Mouse (Mus musculus): ENCODE measurements around the gene Usp30. TPM values are rescaled to one million over a fixed set of nuclear protein-coding genes. Genes with fewer than 3 reads are reported as not detected.

The Usp30 gene
- polyA plus RNA-seq (2012; ENCODE audit: low replicate concordance), result 5.9 and 8.2 TPM in 2 replicates

DNA sequence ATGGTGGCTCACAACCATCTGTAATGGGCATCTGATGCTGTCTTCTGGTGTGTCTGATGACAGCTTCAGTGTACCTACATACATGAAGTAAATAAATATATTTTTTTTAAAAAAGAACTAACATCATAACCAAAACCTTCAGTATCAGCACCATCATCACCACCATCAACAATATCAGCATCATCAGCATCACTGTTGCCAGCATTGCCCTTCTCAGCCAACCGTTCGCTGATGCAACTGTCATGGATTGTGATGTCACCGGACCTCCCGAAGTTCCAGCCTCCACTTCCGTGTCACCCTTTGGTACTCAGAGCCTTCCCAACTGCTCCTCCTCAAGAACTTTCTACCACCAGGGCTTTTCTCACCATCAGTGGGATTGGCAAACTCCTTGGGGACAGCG is at the start of gene Usp30:
Usp30 (plus strand) TSS at position 301 of the 400 bp plus-strand sequence.

DNA sequence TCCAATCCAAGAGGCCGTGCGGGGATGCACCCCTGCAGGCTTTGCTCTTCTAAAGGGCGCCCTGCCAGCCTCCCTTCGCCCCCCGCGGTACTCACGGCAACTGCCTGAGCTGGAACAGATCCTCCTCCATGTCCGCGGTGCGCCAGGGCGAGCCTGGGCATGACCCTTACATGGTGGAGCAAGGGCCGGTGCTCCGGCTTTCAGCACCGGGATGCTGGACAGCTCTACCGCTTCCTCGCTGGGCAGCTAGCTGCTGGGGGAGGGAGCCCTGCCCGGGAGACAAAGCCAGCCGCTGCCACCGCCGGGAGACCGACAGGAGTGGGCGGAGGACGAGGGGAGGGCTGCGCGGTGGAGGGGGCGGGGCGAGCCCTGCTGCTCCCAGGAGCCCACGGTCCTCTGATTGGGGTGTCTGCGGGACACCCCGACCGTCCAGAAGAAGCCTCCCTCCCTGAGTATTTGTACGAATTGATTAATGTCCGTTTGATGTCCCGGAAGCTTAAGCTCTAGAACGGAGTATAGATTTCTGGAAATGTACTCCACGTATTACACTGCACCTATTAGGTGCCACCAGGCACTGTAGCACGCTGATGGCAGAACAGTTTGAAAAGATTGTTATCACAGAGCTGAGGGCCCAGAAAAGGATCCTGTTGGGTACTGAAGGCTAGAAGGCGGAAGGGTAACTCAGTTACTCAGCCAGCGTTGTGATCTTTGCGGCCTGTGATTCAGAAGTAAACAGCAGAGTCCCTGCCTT is 26.0 kb downstream of the Usp30 start, which contains the start of gene Svop:
Svop (minus strand) TSS at position 514 of the 751 bp plus-strand sequence.

DNA sequence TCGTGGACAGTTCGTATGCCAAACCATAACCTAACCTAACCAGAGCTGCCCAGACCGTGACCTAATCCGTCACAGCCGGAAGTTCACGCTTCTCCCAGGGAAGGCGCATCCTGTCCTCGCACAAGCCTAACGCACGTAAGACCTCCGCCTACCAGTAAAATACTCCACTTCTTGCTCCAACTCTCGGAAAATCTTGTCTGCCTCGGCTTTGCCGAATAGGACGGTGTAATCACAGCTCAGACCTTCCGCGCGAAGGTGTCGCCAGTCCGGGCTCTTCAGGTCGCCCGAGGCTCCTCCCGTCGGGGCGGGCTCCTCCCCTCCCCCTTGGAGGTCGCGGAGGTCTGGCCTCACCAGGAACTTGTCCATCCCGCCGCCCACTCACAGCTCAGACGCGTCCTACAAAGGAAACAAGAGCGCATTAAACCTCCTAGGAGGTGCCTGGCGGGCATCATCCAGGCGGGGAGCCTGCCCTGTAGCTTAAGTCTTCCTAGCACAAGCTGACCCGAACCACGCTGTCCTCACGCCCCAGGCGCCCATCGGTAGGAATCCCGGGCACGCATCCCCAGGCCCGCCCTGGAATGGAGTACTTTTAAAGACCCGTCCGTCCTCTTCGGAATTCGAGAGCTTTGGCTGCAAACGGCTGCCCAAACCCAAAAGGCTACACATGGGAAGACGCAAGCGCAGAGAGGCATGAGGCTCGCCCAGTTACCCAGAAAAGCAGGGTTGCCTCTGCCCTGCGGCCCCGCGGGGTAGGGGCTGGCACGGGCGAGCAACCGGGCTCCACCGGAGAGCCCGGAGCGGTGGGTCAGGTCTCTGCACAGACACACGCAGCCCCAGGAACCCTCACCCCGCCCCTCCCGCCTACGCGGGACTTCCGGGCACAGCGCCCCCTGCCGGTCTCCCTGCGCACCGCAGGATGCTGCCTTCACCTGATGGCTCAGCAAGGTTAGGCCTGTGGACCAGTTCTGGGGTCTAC is 62.4 kb downstream of the Usp30 start, which contains the start of gene Alkbh2:
Alkbh2 (minus strand) TSS at position 845 of the 976 bp plus-strand sequence.

DNA sequence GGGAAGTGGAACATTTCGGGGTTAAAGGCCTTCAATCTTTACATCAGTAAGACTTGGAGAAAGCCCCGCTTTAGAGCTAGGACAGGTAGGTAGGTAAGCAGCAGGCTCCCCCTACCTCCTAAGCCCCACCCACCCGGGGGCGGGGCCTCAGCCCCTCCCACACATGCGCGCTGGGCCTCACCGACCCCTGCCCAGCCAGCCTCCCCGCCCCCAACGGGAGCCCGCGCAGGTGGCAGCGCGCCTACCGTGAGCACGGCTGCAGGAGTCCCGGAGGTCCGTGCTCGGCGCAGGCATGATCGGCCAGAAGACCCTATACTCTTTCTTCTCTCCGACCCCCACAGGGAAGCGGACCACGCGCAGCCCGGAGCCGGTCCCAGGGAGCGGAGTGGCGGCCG is 64.9 kb downstream of the Usp30 start, which contains the start of gene Ung:
Ung (plus strand) TSS at position 176 of the 395 bp plus-strand sequence.

DNA sequence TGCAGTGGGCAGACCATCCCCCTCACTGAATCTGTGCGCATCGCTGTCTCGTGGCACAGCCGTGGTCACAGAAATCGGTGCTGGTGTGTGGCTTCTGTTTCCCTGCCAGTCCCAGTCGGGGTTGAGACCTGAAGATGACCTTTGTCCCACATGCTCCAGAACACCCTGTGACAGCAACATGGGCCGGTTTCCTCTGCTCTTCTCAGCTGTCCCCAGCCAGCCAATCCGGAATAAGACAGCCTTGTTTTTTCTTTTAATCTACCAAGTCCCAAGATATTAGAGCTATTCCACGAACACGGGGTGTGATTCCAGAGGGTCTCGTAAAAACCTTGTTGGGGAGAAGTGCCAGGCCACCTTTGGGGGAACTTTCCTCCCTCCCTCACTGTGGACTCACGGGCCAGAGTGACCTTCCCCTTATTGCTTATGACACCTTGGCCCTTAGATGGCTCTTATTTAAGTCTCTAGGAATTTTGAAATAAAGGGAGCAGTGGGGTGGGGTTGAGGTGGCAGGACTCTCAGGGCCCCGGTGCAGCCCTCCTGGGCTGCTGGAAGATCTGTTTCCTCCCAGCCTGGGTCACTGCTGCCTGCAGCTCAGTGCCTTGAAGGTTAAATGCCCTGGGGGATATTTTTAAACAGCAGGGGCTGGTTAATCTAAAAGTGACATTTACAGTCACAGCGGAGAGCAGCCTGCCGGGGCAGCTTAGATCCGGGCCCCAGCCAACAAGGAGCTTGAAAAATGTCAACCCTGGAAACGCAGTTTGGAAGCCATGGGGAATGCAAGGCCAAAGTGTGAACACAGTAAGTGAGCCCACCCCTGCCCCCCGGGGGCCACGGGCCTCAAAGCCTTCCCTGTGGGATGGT is 81.0 kb downstream of the Usp30 start, which contains the start of gene Acacb:
Acacb (plus strand) TSS at position 508 of the 861 bp plus-strand sequence.

Other genes starting within 250 kb of the Usp30 start
- 107 and 256 TPM in 2 replicates for gene Selplg, start 232.8 kb upstream of the Usp30 start, polyA plus RNA-seq (2012; ENCODE audit: low replicate concordance)
- gene Coro1c, start 156.7 kb upstream of the Usp30 start, polyA plus RNA-seq (2012; ENCODE audit: low replicate concordance), result 29.5 and 75.1 TPM in 2 replicates
- 27.6 and 30.2 TPM in 2 replicates for gene Ssh1, start 71.6 kb upstream of the Usp30 start, polyA plus RNA-seq (2012; ENCODE audit: low replicate concordance)
- 0.15 TPM in 1 of 2 replicates, not detected in the other for gene Dao, start 61.8 kb upstream of the Usp30 start, polyA plus RNA-seq (2012; ENCODE audit: low replicate concordance)
- gene Svop, start 26.1 kb downstream of the Usp30 start, polyA plus RNA-seq (2012; ENCODE audit: low replicate concordance), result not detected in 2 replicates
- gene Alkbh2, start 62.8 kb downstream of the Usp30 start, polyA plus RNA-seq (2012; ENCODE audit: low replicate concordance), result 16.1 and 34.4 TPM in 2 replicates
- gene Ung, start 64.9 kb downstream of the Usp30 start, polyA plus RNA-seq (2012; ENCODE audit: low replicate concordance), result 30.1 and 35.7 TPM in 2 replicates
- gene Acacb, start 81.1 kb downstream of the Usp30 start, polyA plus RNA-seq (2012; ENCODE audit: low replicate concordance), result 1.1 and 1.8 TPM in 2 replicates
- gene Foxn4, start 208.3 kb downstream of the Usp30 start, polyA plus RNA-seq (2012; ENCODE audit: low replicate concordance), result not detected in 2 replicates
- 0.14 TPM in 1 of 2 replicates, not detected in the other for gene Myo1h, start 223.7 kb downstream of the Usp30 start, polyA plus RNA-seq (2012; ENCODE audit: low replicate concordance)

All from leukemia stem cell, adult 10-12 weeks (primary cell).